Mouse (Mus musculus): ENCODE measurements around the gene Hoxd10. TPM values are rescaled to one million over a fixed set of nuclear protein-coding genes. Genes with fewer than 3 reads are reported as not detected.

Hoxd10 gene
- 55.4 and 90.2 TPM in 2 replicates for polyA plus RNA-seq (2014; fragmentation: Nextera tagmentation; extraction: Ambion mirVana)

DNA sequence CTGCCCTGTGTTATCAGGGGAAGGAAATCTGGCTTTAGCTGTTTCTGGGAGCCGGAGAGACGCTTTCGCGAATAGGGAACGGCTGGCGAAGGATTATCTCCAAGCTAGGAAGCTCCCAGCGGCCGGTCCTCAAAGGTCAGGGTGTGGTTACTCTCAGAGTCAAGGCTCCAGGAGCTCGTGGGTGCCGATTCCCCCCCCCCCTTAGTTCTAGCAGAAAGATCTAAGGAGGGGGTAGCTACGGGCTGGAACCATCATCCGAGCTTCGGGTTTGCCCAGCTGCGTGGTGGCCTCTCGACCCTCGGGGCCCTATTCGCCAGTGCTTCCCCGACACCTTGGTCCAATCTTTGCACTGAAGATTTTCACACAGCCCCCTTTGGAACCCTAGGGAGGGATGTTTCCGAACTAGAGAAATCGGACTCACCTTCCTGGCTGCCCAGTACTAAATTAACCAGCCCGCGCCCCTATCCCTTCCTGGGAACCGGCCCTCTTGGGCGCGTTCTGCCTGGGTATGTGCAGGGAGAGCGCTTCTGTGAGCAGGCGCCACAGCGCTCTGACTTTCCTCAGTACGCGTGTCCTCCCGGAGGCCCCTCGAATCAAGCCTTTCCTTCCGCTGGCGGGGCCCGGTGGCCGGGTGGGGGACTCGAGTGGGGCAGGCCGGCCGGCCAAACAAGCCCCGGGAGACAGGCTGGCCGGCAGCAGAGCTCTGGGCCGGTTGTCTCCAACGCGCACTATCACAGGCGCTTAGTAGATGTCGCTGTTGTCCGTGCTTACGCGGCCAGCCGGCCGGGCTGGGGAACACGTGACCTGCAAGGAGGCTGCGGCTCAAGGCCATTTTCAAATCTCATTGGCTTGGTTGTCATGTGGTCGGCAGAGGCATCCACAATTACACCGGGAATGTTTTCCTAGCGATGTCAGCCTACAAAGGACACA, at the start of gene Hoxd10:
Gene Hoxd10 (plus strand): TSS at position 903 of the 930 bp plus-strand sequence.
- no peaks in the 10 kb centered on the region; the same call in 1 of the 2 replicates for H3K4me1 ChIP-seq (ENCODE audit: control insufficient read depth, insufficient read depth, low read length)
- H3K9me3 ChIP-seq (ENCODE audit: control insufficient read depth, low read length) = no peaks in the 10 kb centered on the region
- peak within 1 kb of the TSS; percentile 74 for H3K4me2 ChIP-seq (ENCODE audit: low read depth, low read length)
- under 1% methylated on average over 56 of the region's 56 CpGs for WGBS
- H3K27me3 ChIP-seq (ENCODE audit: control insufficient read depth, insufficient read depth, low read length) = peaks cover 17% of the 10 kb centered on the region
- peak within 1 kb of the TSS; percentile 66 for H3K9ac ChIP-seq (replicated peaks; ENCODE audit: low read depth, low read length)
- ATAC-seq (ENCODE audit: low read depth) = peak; percentile 81
- H3K4me3 ChIP-seq (ENCODE audit: low read depth, low read length) = peak within 1 kb of the TSS; percentile 39
- no peaks in the 10 kb centered on the region for H3K36me3 ChIP-seq (ENCODE audit: control insufficient read depth, insufficient read depth, low read length)
- H3K27ac ChIP-seq (ENCODE audit: low read depth, low read length) = peak within 1 kb of the TSS; percentile 70

GRCm38 (mm10) chr2:74642431-74642830, 49.3 kb upstream of the Hoxd10 start:
- 40% methylated on average over 5 of the region's 5 CpGs for WGBS
- ATAC-seq (ENCODE audit: low read depth) = no peak
- H3K27me3 ChIP-seq (ENCODE audit: control insufficient read depth, insufficient read depth, low read length) = peaks cover 18% of the 10 kb centered on the region

GRCm38 (mm10) chr2:74645631-74646030, 46.1 kb upstream of the Hoxd10 start:
- no peak for ATAC-seq (ENCODE audit: low read depth)
- peaks cover 44% of the 10 kb centered on the region for H3K27me3 ChIP-seq (ENCODE audit: control insufficient read depth, insufficient read depth, low read length)
- no peak overlapping the region for H3K27ac ChIP-seq (ENCODE audit: low read depth, low read length)
- H3K36me3 ChIP-seq (ENCODE audit: control insufficient read depth, insufficient read depth, low read length) = no peaks in the 10 kb centered on the region
- no peak overlapping the region for H3K9ac ChIP-seq (replicated peaks; ENCODE audit: low read depth, low read length)
- no peak overlapping the region for H3K4me3 ChIP-seq (ENCODE audit: low read depth, low read length)
- H3K9me3 ChIP-seq (ENCODE audit: control insufficient read depth, low read length) = no peaks in the 10 kb centered on the region
- 87% methylated on average over 3 of the region's 3 CpGs for WGBS
- no peak overlapping the region for H3K4me2 ChIP-seq (ENCODE audit: low read depth, low read length)
- no peaks in the 10 kb centered on the region for H3K4me1 ChIP-seq (ENCODE audit: control insufficient read depth, insufficient read depth, low read length)

More at GRCm38 (mm10) chr2:74642431-74642830, 49.3 kb upstream of the Hoxd10 start:
- H3K4me2 ChIP-seq (ENCODE audit: low read depth, low read length) = no peak overlapping the region
- no peaks in the 10 kb centered on the region for H3K36me3 ChIP-seq (ENCODE audit: control insufficient read depth, insufficient read depth, low read length)
- H3K4me3 ChIP-seq (ENCODE audit: low read depth, low read length) = no peak overlapping the region
- no peaks in the 10 kb centered on the region for H3K9me3 ChIP-seq (ENCODE audit: control insufficient read depth, low read length)
- no peak overlapping the region for H3K9ac ChIP-seq (replicated peaks; ENCODE audit: low read depth, low read length)
- H3K27ac ChIP-seq (ENCODE audit: low read depth, low read length) = no peak overlapping the region
- no peaks in the 10 kb centered on the region for H3K4me1 ChIP-seq (ENCODE audit: control insufficient read depth, insufficient read depth, low read length)

GRCm38 (mm10) chr2:74647082-74647864, 44.5 kb upstream of the Hoxd10 start:
- ATAC-seq (ENCODE audit: low read depth) = no peak
- no peaks in the 10 kb centered on the region for H3K4me1 ChIP-seq (ENCODE audit: control insufficient read depth, insufficient read depth, low read length)
- no peak overlapping the region for H3K27ac ChIP-seq (ENCODE audit: low read depth, low read length)
- WGBS = 14% methylated on average over 7 of the region's 7 CpGs
- no peak overlapping the region for H3K9ac ChIP-seq (replicated peaks; ENCODE audit: low read depth, low read length)
- peaks cover 52% of the 10 kb centered on the region for H3K27me3 ChIP-seq (ENCODE audit: control insufficient read depth, insufficient read depth, low read length)
- no peak overlapping the region for H3K4me3 ChIP-seq (ENCODE audit: low read depth, low read length)
- H3K9me3 ChIP-seq (ENCODE audit: control insufficient read depth, low read length) = no peaks in the 10 kb centered on the region
- H3K36me3 ChIP-seq (ENCODE audit: control insufficient read depth, insufficient read depth, low read length) = no peaks in the 10 kb centered on the region
- no peak overlapping the region for H3K4me2 ChIP-seq (ENCODE audit: low read depth, low read length)

- no peak overlapping the region for H3K4me3 ChIP-seq (ENCODE audit: low read depth, low read length)
- no peak for ATAC-seq (ENCODE audit: low read depth)
- no peak overlapping the region for H3K4me2 ChIP-seq (ENCODE audit: low read depth, low read length)
- no peaks in the 10 kb centered on the region for H3K36me3 ChIP-seq (ENCODE audit: control insufficient read depth, insufficient read depth, low read length)
- no peak overlapping the region for H3K9ac ChIP-seq (replicated peaks; ENCODE audit: low read depth, low read length)
- WGBS = 44% methylated on average over 2 of the region's 2 CpGs
- H3K9me3 ChIP-seq (ENCODE audit: control insufficient read depth, low read length) = no peaks in the 10 kb centered on the region
- peaks cover 5% of the 10 kb centered on the region; the same call in 1 of the 2 replicates for H3K4me1 ChIP-seq (ENCODE audit: control insufficient read depth, insufficient read depth, low read length)
- peaks cover 49% of the 10 kb centered on the region for H3K27me3 ChIP-seq (ENCODE audit: control insufficient read depth, insufficient read depth, low read length)
- no peak overlapping the region for H3K27ac ChIP-seq (ENCODE audit: low read depth, low read length)
These were observed 38.8 kb upstream of the Hoxd10 start for GRCm38 (mm10) chr2:74652996-74653340.

GRCm38 (mm10) chr2:74653781-74654535, 37.8 kb upstream of the Hoxd10 start:
- H3K4me1 ChIP-seq (ENCODE audit: control insufficient read depth, insufficient read depth, low read length) = peaks cover 5% of the 10 kb centered on the region
- peaks cover 40% of the 10 kb centered on the region for H3K27me3 ChIP-seq (ENCODE audit: control insufficient read depth, insufficient read depth, low read length)
- no peak overlapping the region for H3K27ac ChIP-seq (ENCODE audit: low read depth, low read length)
- H3K36me3 ChIP-seq (ENCODE audit: control insufficient read depth, insufficient read depth, low read length) = no peaks in the 10 kb centered on the region
- WGBS = 12% methylated on average over 17 of the region's 17 CpGs
- no peak overlapping the region for H3K4me2 ChIP-seq (ENCODE audit: low read depth, low read length)
- no peak for ATAC-seq (ENCODE audit: low read depth)
- no peak overlapping the region for H3K9ac ChIP-seq (replicated peaks; ENCODE audit: low read depth, low read length)
- no peak overlapping the region for H3K4me3 ChIP-seq (ENCODE audit: low read depth, low read length)
- H3K9me3 ChIP-seq (ENCODE audit: control insufficient read depth, low read length) = no peaks in the 10 kb centered on the region

GRCm38 (mm10) chr2:74654743-74655419, 36.8 kb upstream of the Hoxd10 start:
- WGBS = 3% methylated on average over 18 of the region's 20 CpGs
- peaks cover 33% of the 10 kb centered on the region for H3K27me3 ChIP-seq (ENCODE audit: control insufficient read depth, insufficient read depth, low read length)
- peak overlapping the region; percentile 29; the same call in 1 of the 2 replicates for H3K4me3 ChIP-seq (ENCODE audit: low read depth, low read length)
- H3K9ac ChIP-seq (replicated peaks; ENCODE audit: low read depth, low read length) = no peak overlapping the region
- no peak overlapping the region for H3K4me2 ChIP-seq (ENCODE audit: low read depth, low read length)
- H3K4me1 ChIP-seq (ENCODE audit: control insufficient read depth, insufficient read depth, low read length) = peaks cover 5% of the 10 kb centered on the region
- H3K27ac ChIP-seq (ENCODE audit: low read depth, low read length) = no peak overlapping the region
- no peak for ATAC-seq (ENCODE audit: low read depth)
- no peaks in the 10 kb centered on the region for H3K36me3 ChIP-seq (ENCODE audit: control insufficient read depth, insufficient read depth, low read length)
- no peaks in the 10 kb centered on the region for H3K9me3 ChIP-seq (ENCODE audit: control insufficient read depth, low read length)

DNA sequence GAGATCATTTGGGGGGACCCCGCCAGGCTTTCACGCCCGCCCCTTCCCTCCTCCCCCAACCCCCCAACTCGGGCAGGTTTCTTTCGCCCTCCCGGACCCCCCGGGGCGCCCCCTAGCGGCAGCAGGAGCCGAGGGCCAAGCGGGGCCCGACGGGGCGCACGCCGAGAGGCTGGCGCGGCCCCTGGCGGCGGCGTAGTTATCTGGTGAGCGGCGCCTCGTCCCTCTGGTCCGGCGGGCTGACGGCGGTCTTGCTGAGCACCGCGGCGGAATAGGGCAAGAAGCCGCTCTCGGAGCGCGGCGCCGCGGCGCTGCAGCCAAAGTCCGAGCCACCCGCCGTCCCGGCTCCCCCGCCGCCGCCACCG, 36.3 kb upstream of the Hoxd10 start:
- H3K9ac ChIP-seq (replicated peaks; ENCODE audit: low read depth, low read length) = 0 out of 2 replicates have a peak overlapping the region, but pooled peaks have one; percentile 11
- peak overlapping the region; percentile 47 for H3K4me2 ChIP-seq (ENCODE audit: low read depth, low read length)
- H3K36me3 ChIP-seq (ENCODE audit: control insufficient read depth, insufficient read depth, low read length) = no peaks in the 10 kb centered on the region
- peaks cover 32% of the 10 kb centered on the region for H3K27me3 ChIP-seq (ENCODE audit: control insufficient read depth, insufficient read depth, low read length)
- ATAC-seq (ENCODE audit: low read depth) = no peak
- 0% methylated on average over 21 of the region's 47 CpGs for WGBS
- H3K4me1 ChIP-seq (ENCODE audit: control insufficient read depth, insufficient read depth, low read length) = peaks cover 5% of the 10 kb centered on the region
- peak overlapping the region; percentile 29 for H3K4me3 ChIP-seq (ENCODE audit: low read depth, low read length)
- no peak overlapping the region for H3K27ac ChIP-seq (ENCODE audit: low read depth, low read length)
- no peaks in the 10 kb centered on the region for H3K9me3 ChIP-seq (ENCODE audit: control insufficient read depth, low read length)

Measured in neural tube, embryonic 14.5 days (tissue).